Comparison of ENCODE assay signal across 10 mouse cellular contexts in genomic region chr12:17709451-17709850, GRCm38 (mm10). TPM values are rescaled to one million over a fixed set of nuclear protein-coding genes. Genes with fewer than 3 reads are reported as not detected.
DNase-seq lines count a peak whose midpoint lies in the region; ATAC-seq and TF ChIP-seq lines count a peak whose summit lies in the region.
"Had no signal": no experiment of that assay in that cellular context is flagged by ENCODE, and none has a peak within 500 bp of the region (broad histone marks: within the 10 kb centered on the region; RNA-seq: fewer than 3 reads in every experiment).

No protein-coding gene starts in this region.

- TF ChIP-seq EP300 in lung, postnatal 0 days (IDR thresholded peaks at IDR 0.05), result no peak
- TF ChIP-seq EP300 in liver, embryonic 14.5 days (IDR thresholded peaks at IDR 0.05; ENCODE audit: low read depth), result no peak
- TF ChIP-seq EP300 in stomach, postnatal 0 days (optimal IDR thresholded peaks at IDR 0.05), result no peak

- ATAC-seq in lung, postnatal 0 days, result 0 out of 2 replicates have a peak, but pooled peaks have one; percentile 30
- peak; percentile 76 for ATAC-seq in forebrain, embryonic 14.5 days
- peak; percentile 52; the same call in 1 of the 2 replicates for ATAC-seq in liver, embryonic 14.5 days (ENCODE audit: insufficient read depth)
- peak; percentile 13; the same call in 1 of the 2 replicates for ATAC-seq in stomach, postnatal 0 days (ENCODE audit: low FRiP score, low TSS enrichment)
- ATAC-seq: Patski had no signal

- no peaks in the 10 kb centered on the region for H3K27me3 ChIP-seq in lung, postnatal 0 days (replicated peaks; ENCODE audit: insufficient read depth, low read length)
- no peaks in the 10 kb centered on the region for H3K27me3 ChIP-seq in forebrain, embryonic 14.5 days (replicated peaks; ENCODE audit: control insufficient read depth, insufficient read depth, low read length)
- no peaks in the 10 kb centered on the region for H3K27me3 ChIP-seq in liver, embryonic 14.5 days (ENCODE audit: control insufficient read depth, insufficient read depth, low read length)
- H3K27me3 ChIP-seq in stomach, postnatal 0 days (ENCODE audit: control insufficient read depth, insufficient read depth, low read length), result no peaks in the 10 kb centered on the region
- H3K27me3 ChIP-seq: Patski had no signal

- peak; percentile 57 for TF ChIP-seq CTCF in lung, postnatal 0 days (IDR thresholded peaks at IDR 0.05)
- TF ChIP-seq CTCF in liver, embryonic 14.5 days (IDR thresholded peaks at IDR 0.05; ENCODE audit: low read depth), result peak; percentile 61
- TF ChIP-seq CTCF in stomach, postnatal 0 days (IDR thresholded peaks at IDR 0.05; ENCODE audit: low read depth), result peak; percentile 50

- no peak overlapping the region for H3K9ac ChIP-seq in lung, postnatal 0 days (replicated peaks; ENCODE audit: low read depth)
- H3K9ac ChIP-seq in forebrain, embryonic 14.5 days (ENCODE audit: low read length), result no peak overlapping the region
- no peak overlapping the region for H3K9ac ChIP-seq in liver, embryonic 14.5 days (replicated peaks)
- no peak overlapping the region for H3K9ac ChIP-seq in stomach, postnatal 0 days (ENCODE audit: low read length)

- H3K27ac ChIP-seq in lung, postnatal 0 days (ENCODE audit: low read length), result 0 out of 2 replicates have a peak overlapping the region, but pooled peaks have one; percentile 3
- H3K27ac ChIP-seq in forebrain, embryonic 14.5 days (ENCODE audit: low read depth, low read length), result no peak overlapping the region
- H3K27ac ChIP-seq in liver, embryonic 14.5 days, result no peak overlapping the region
- H3K27ac ChIP-seq in stomach, postnatal 0 days (replicated peaks), result no peak overlapping the region

- H3K4me3 ChIP-seq in lung, postnatal 0 days (ENCODE audit: low read depth, low read length), result no peak overlapping the region
- H3K4me3 ChIP-seq in forebrain, embryonic 14.5 days (ENCODE audit: low read depth, low read length), result no peak overlapping the region
- no peak overlapping the region for H3K4me3 ChIP-seq in liver, embryonic 14.5 days (ENCODE audit: insufficient read depth in 1 of 2, low read depth in 2 of 2, low read length in 2 of 2)
- no peak overlapping the region for H3K4me3 ChIP-seq in stomach, postnatal 0 days (ENCODE audit: low read depth, low read length)

- H3K36me3 ChIP-seq in lung, postnatal 0 days (ENCODE audit: insufficient read depth, low read length), result no peaks in the 10 kb centered on the region
- no peaks in the 10 kb centered on the region for H3K36me3 ChIP-seq in forebrain, embryonic 14.5 days (ENCODE audit: control insufficient read depth, insufficient read depth, low read length)
- H3K36me3 ChIP-seq in liver, embryonic 14.5 days (replicated peaks; ENCODE audit: control insufficient read depth, insufficient read depth, low read depth), result no peaks in the 10 kb centered on the region
- H3K36me3 ChIP-seq in stomach, postnatal 0 days (ENCODE audit: control insufficient read depth, insufficient read depth, low read length), result no peaks in the 10 kb centered on the region

- no peak overlapping the region for H3K4me2 ChIP-seq in lung, postnatal 0 days (replicated peaks; ENCODE audit: low read depth, low read length)
- H3K4me2 ChIP-seq in forebrain, embryonic 14.5 days (ENCODE audit: low read length), result no peak overlapping the region
- H3K4me2 ChIP-seq in liver, embryonic 14.5 days (ENCODE audit: low read depth), result no peak overlapping the region
- H3K4me2 ChIP-seq in stomach, postnatal 0 days (replicated peaks; ENCODE audit: low read depth), result no peak overlapping the region

- intact Hi-C loops in heart, postnatal 25 days (cut with DNase I), result no loop called here

- peaks cover 26% of the 10 kb centered on the region; the same call in 1 of the 2 replicates for H3K4me1 ChIP-seq in lung, postnatal 0 days (ENCODE audit: insufficient read depth, low read depth, low read length)
- peaks cover 10% of the 10 kb centered on the region for H3K4me1 ChIP-seq in forebrain, embryonic 14.5 days (ENCODE audit: control insufficient read depth, insufficient read depth, low read length)
- peaks cover 0 to 21% of the 10 kb centered on the region in 2 experiments; a peak in 3 of 4 replicates for H3K4me1 ChIP-seq in liver, embryonic 14.5 days (replicated peaks; ENCODE audit: control insufficient read depth in 2 of 2, insufficient read depth in 2 of 2, low read length in 1 of 2)
- H3K4me1 ChIP-seq in stomach, postnatal 0 days (replicated peaks; ENCODE audit: control insufficient read depth, insufficient read depth), result 0 out of 2 replicates have a peak, but pooled peaks cover 3% of the 10 kb centered on the region

- peak; percentile 27 for DNase-seq in lung, postnatal 0 days (ENCODE audit: low spot score)
- no peak for DNase-seq in lung, postnatal 10 days
- peak; percentile 71 for DNase-seq in forebrain, embryonic 14.5 days (ENCODE audit: low spot score)
- no peak for DNase-seq in liver, embryonic 14.5 days (ENCODE audit: low read depth in 3 of 3, low spot score in 3 of 3)
- peak; percentile 39 for DNase-seq in stomach, postnatal 0 days (ENCODE audit: low spot score)
- no peak for DNase-seq in T-cell, adult 2 months (ENCODE audit: low spot score)
- no peak for DNase-seq in cerebellum, adult 9-10 months
- DNase-seq in heart, postnatal 25 days (ENCODE audit: low spot score), result no peak
- DNase-seq: cerebellum, postnatal 14 days had no signal

- no peaks in the 10 kb centered on the region for H3K9me3 ChIP-seq in lung, postnatal 0 days (ENCODE audit: low read length)
- no peaks in the 10 kb centered on the region for H3K9me3 ChIP-seq in forebrain, embryonic 14.5 days (replicated peaks; ENCODE audit: control insufficient read depth, low read length)
- H3K9me3 ChIP-seq in liver, embryonic 14.5 days (ENCODE audit: control insufficient read depth, low read length), result no peaks in the 10 kb centered on the region
- H3K9me3 ChIP-seq in stomach, postnatal 0 days (ENCODE audit: control insufficient read depth, low read length), result no peaks in the 10 kb centered on the region

- 49% methylated on average over 4 of the region's 4 CpGs for whole genome bisulfite sequencing in lung, postnatal 0 days
- WGBS in forebrain, embryonic 14.5 days, result 8% methylated on average over 4 of the region's 4 CpGs
- 46% methylated on average over 4 of the region's 4 CpGs for WGBS in liver, embryonic 14.5 days (ENCODE audit: insufficient replicate concordance)
- 53% methylated on average over 4 of the region's 4 CpGs for WGBS in stomach, postnatal 0 days

RNA-seq across cellular contexts. Expression of gene Hpcal1, which starts 18.8 kb away (rescaled TPM):
- 127 and 145 TPM in 2 replicates for polyA plus RNA-seq in lung, postnatal 0 days (2015; fragmentation: Nextera tagmentation; extraction: Ambion mirVana)
- 33.3 and 40.0 TPM in 2 replicates for polyA plus RNA-seq in forebrain, embryonic 14.5 days (2014; fragmentation: Nextera tagmentation; extraction: Ambion mirVana)
- 16.2 and 16.6 TPM in 2 replicates for polyA plus RNA-seq in liver, embryonic 14.5 days (2012; rRNA removed)
- 13.6 and 14.7 TPM in 2 replicates for polyA plus RNA-seq in liver, embryonic 14.5 days (2014; fragmentation: Nextera tagmentation; extraction: Ambion mirVana)
- 61.2 and 62.6 TPM in 2 replicates for polyA plus RNA-seq in stomach, postnatal 0 days (2015; fragmentation: Nextera tagmentation; extraction: Ambion mirVana)
- total RNA-seq in heart, postnatal 25 days (2021), result 10 to 100 TPM; 15.3 to 20.8 TPM

Comparison
In these comparisons a context has a peak if more than half of its experiments do, and no peak if none do; other contexts are left out.
1. DNase-seq: peak in lung, postnatal 0 days (single experiment), forebrain, embryonic 14.5 days (single experiment) and stomach, postnatal 0 days (single experiment); none in lung, postnatal 10 days (single experiment), liver, embryonic 14.5 days (0 of 3), T-cell, adult 2 months (single experiment), cerebellum, adult 9-10 months (single experiment) and heart, postnatal 25 days (single experiment).
2. ATAC-seq: peak in every context shown above with its lines; median percentile 76 in forebrain, embryonic 14.5 days; 52 in liver, embryonic 14.5 days; 30 in lung, postnatal 0 days; 13 in stomach, postnatal 0 days.
3. Peak in every context shown above with its lines, with median percentiles within 50 percentile points of each other: CTCF ChIP-seq.